Mouse (Mus musculus) hindbrain, embryonic 13.5 days (tissue): ENCODE measurements at regions not wholly inside any gene's neighbourhood (a gene's known extent, or its start where the extent isn't known, plus 50 kb on each side); places are given as distances from the start of the nearest gene placed in this dataset.
A peak's percentile ranks its signal among the peaks of the same experiment; 100 is the strongest.

Experiments
- ATAC-seq: fragments of 200-750 bp; cut with Nextera tagmentation; 2 replicates; pipeline ENCODE4 v1.8.0; 2017; ENCODE audit warnings: moderate TSS enrichment; ENCODE audit not compliant: low FRiP score
- H3K27ac ChIP-seq: fragments of 300-500 bp; sonication (generic); 2 replicates; pipeline ENCODE4 v1.5.1; 2015; ENCODE audit warnings: inconsistent platforms, mild to moderate bottlenecking, moderate library complexity
- H3K27me3 ChIP-seq: fragments of 300-500 bp; sonication (generic); 2 replicates; pipeline ENCODE4 v1.6.1; 2015; ENCODE audit warnings: mild to moderate bottlenecking, inconsistent platforms
- H3K36me3 ChIP-seq: fragments of 300-500 bp; sonication (generic); 2 replicates; pipeline ENCODE4 v1.6.1; 2015; ENCODE audit warnings: mild to moderate bottlenecking, inconsistent platforms
- H3K4me1 ChIP-seq: fragments of 300-500 bp; sonication (generic); replicated peaks from 2 replicates; pipeline ENCODE4 v1.6.1; 2015; ENCODE audit warnings: inconsistent platforms
- H3K4me2 ChIP-seq: fragments of 300-500 bp; sonication (generic); 2 replicates; pipeline ENCODE4 v1.6.1; 2015; ENCODE audit warnings: inconsistent platforms, mild to moderate bottlenecking, moderate library complexity
- H3K4me3 ChIP-seq: fragments of 300-500 bp; sonication (generic); 2 replicates; pipeline ENCODE4 v1.5.1; 2015; ENCODE audit warnings: mild to moderate bottlenecking, inconsistent platforms
- H3K9ac ChIP-seq: fragments of 300-500 bp; sonication (generic); 2 replicates; pipeline ENCODE4 v1.6.1; 2015; ENCODE audit warnings: mild to moderate bottlenecking, inconsistent platforms
- H3K9me3 ChIP-seq: fragments of 300-500 bp; sonication (generic); 2 replicates; pipeline ENCODE4 v1.6.1; 2016; ENCODE audit warnings: inconsistent platforms
- WGBS: fragments of 180-500 bp; shearing (Covaris S2); methylation state at CpG from one replicate; pipeline ENCODE4 v1.1.7; 2015; 5-methylcytosine and 5-hydroxymethylcytosine counted together

GRCm38 (mm10) chr12:105274866-105275265 lies 52.3 kb upstream of the Tcl1 start:
- H3K36me3 ChIP-seq = no peaks in the 10 kb centered on the region
- H3K27me3 ChIP-seq = no peaks in the 10 kb centered on the region
- no peaks in the 10 kb centered on the region for H3K9me3 ChIP-seq
- no peak overlapping the region for H3K4me3 ChIP-seq
- H3K27ac ChIP-seq = no peak overlapping the region
- peaks cover 21% of the 10 kb centered on the region for H3K4me1 ChIP-seq
- no peak overlapping the region for H3K9ac ChIP-seq
- ATAC-seq = no peak
- 82% methylated on average over 5 of the region's 5 CpGs for WGBS
- H3K4me2 ChIP-seq = no peak overlapping the region

GRCm38 (mm10) chr12:105280076-105280475 lies 53.6 kb upstream of the Tunar start:
- no peaks in the 10 kb centered on the region; the same call in 1 of the 2 replicates for H3K27me3 ChIP-seq

GRCm38 (mm10) chr12:105281070-105281469 lies 52.6 kb upstream of the Tunar start:
- H3K36me3 ChIP-seq = no peaks in the 10 kb centered on the region
- H3K27ac ChIP-seq = no peak overlapping the region
- no peak overlapping the region for H3K9ac ChIP-seq
- H3K4me2 ChIP-seq = no peak overlapping the region
- 17% methylated on average over 8 of the region's 8 CpGs for WGBS
- ATAC-seq = no peak
- peaks cover 21% of the 10 kb centered on the region for H3K4me1 ChIP-seq
- H3K27me3 ChIP-seq = no peaks in the 10 kb centered on the region; the same call in 1 of the 2 replicates
- no peak overlapping the region for H3K4me3 ChIP-seq
- no peaks in the 10 kb centered on the region; the same call in 1 of the 2 replicates for H3K9me3 ChIP-seq

More at GRCm38 (mm10) chr12:105280076-105280475, 53.6 kb upstream of the Tunar start:
- WGBS = 79% methylated on average over 10 of the region's 10 CpGs
- H3K4me1 ChIP-seq = peaks cover 23% of the 10 kb centered on the region
- no peaks in the 10 kb centered on the region; the same call in 1 of the 2 replicates for H3K9me3 ChIP-seq
- H3K4me2 ChIP-seq = no peak overlapping the region
- no peak overlapping the region for H3K27ac ChIP-seq
- H3K4me3 ChIP-seq = no peak overlapping the region
- no peak for ATAC-seq
- no peak overlapping the region for H3K9ac ChIP-seq
- H3K36me3 ChIP-seq = no peaks in the 10 kb centered on the region

- ATAC-seq = 0 out of 2 replicates have a peak, but pooled peaks have one; percentile 24
Measured at GRCm38 (mm10) chr12:105282091-105282490, 51.6 kb upstream of the Tunar start.

More at GRCm38 (mm10) chr12:105282091-105282490, 51.6 kb upstream of the Tunar start:
- no peak overlapping the region for H3K9ac ChIP-seq
- 25% methylated on average over 7 of the region's 7 CpGs for WGBS
- H3K27me3 ChIP-seq = no peaks in the 10 kb centered on the region; the same call in 1 of the 2 replicates
- H3K4me3 ChIP-seq = no peak overlapping the region
- peaks cover 16% of the 10 kb centered on the region; the same call in 1 of the 2 replicates for H3K4me1 ChIP-seq
- H3K4me2 ChIP-seq = no peak overlapping the region
- no peaks in the 10 kb centered on the region for H3K36me3 ChIP-seq
- H3K27ac ChIP-seq = no peak overlapping the region
- H3K9me3 ChIP-seq = no peaks in the 10 kb centered on the region; the same call in 1 of the 2 replicates
